Mouse (Mus musculus) CH12.LX (cell line): ENCODE results near the gene Fpgs. TPM values are rescaled to one million over a fixed set of nuclear protein-coding genes. Genes with fewer than 3 reads are reported as not detected.

ENCODE experiments used
- DNase-seq: peaks from one replicate; pipeline ENCODE4 v3.0.0-alpha.2; 2013; ENCODE audit errors: extremely low read depth
- H3K27ac ChIP-seq: 2 replicates; pipeline ENCODE4 v1.5.1; 2012; ENCODE audit warnings: low read depth, mild to moderate bottlenecking, control low read depth, moderate library complexity; ENCODE audit not compliant: insufficient read depth
- H3K27me3 ChIP-seq: replicated peaks from 2 replicates; pipeline ENCODE3; 2012; ENCODE audit warnings: inconsistent platforms
- H3K36me3 ChIP-seq, 2 experiments: replicated peaks in 1 of 2; 2 replicates each; pipeline versions ENCODE3 to v1.6.1; 2012; ENCODE audit warnings: inconsistent platforms in 1 of 2, low read length in 1 of 2, mild to moderate bottlenecking in 1 of 2, mixed read lengths in 1 of 2, moderate library complexity in 1 of 2; ENCODE audit not compliant: control insufficient read depth in 1 of 2, insufficient read depth in 1 of 2
- H3K4me1 ChIP-seq, 2 experiments: 2 replicates each; pipeline ENCODE4 v1.6.1; 2012; ENCODE audit warnings: inconsistent platforms in 1 of 2, moderate library complexity in 1 of 2; ENCODE audit not compliant: insufficient read depth in 2 of 2, control insufficient read depth in 1 of 2
- H3K4me2 ChIP-seq: 2 replicates; pipeline ENCODE4 v1.6.1; 2012; ENCODE audit warnings: low read depth, mild to moderate bottlenecking, control low read depth; ENCODE audit not compliant: poor library complexity, insufficient read depth, severe bottlenecking
- H3K4me3 ChIP-seq, 3 experiments: fragments of 150-350 bp in 1 of 3; sonication (generic) in 1 of 3; replicated peaks in 1 of 3; 2 replicates each; pipeline versions ENCODE3 to v1.5.1; 2011 to 2012; ENCODE audit warnings: low read depth in 2 of 3, low read length in 2 of 3, mild to moderate bottlenecking in 2 of 3, moderate library complexity in 2 of 3, control low read depth in 1 of 3, improper control_type of control experiment in 1 of 3, inconsistent platforms in 1 of 3, mixed read lengths in 1 of 3; ENCODE audit not compliant: poor library complexity in 1 of 3
- H3K79me2 ChIP-seq: replicated peaks from 2 replicates; pipeline ENCODE4 v1.6.1; 2012; ENCODE audit warnings: mild to moderate bottlenecking, moderate library complexity; ENCODE audit not compliant: control insufficient read depth, poor library complexity, insufficient read depth, severe bottlenecking; ENCODE audit errors: extremely low read depth
- H3K9ac ChIP-seq: 2 replicates; pipeline ENCODE4 v1.6.1; 2012; ENCODE audit warnings: low read depth, mild to moderate bottlenecking, control low read depth, moderate library complexity; ENCODE audit not compliant: insufficient read depth
- H3K9me3 ChIP-seq: replicated peaks from 2 replicates; pipeline ENCODE3; 2012; ENCODE audit warnings: low read length, inconsistent platforms, mixed read lengths
- BHLHE40 ChIP-seq: IDR thresholded peaks from 2 replicates; pipeline ENCODE4 v1.6.1; 2011; ENCODE audit warnings: mild to moderate bottlenecking, low read depth, low read length, improper control_type of control experiment
- E2F4 ChIP-seq: IDR thresholded peaks from 2 replicates; pipeline ENCODE4 v1.6.1; 2011; ENCODE audit warnings: low read depth, low read length, improper control_type of control experiment; ENCODE audit not compliant: insufficient replicate concordance
- GABPA ChIP-seq: IDR thresholded peaks from 2 replicates; pipeline ENCODE4 v1.6.1; 2012; ENCODE audit warnings: low read depth, low read length, improper control_type of control experiment, inconsistent platforms; ENCODE audit not compliant: insufficient replicate concordance
- HCFC1 ChIP-seq: IDR thresholded peaks from 2 replicates; pipeline ENCODE4 v1.6.1; 2012; ENCODE audit warnings: low read depth, mild to moderate bottlenecking, inconsistent platforms, low read length, improper control_type of control experiment
- JUN ChIP-seq: IDR thresholded peaks from 2 replicates; pipeline ENCODE4 v1.6.1; 2011; ENCODE audit warnings: low read depth, mild to moderate bottlenecking, low read length, improper control_type of control experiment, moderate library complexity; ENCODE audit not compliant: insufficient read depth
- KAT2A ChIP-seq: IDR thresholded peaks from 2 replicates; pipeline ENCODE4 v1.6.1; 2012; ENCODE audit warnings: low read length, improper control_type of control experiment, inconsistent platforms; ENCODE audit not compliant: insufficient replicate concordance
- MAFK ChIP-seq: IDR thresholded peaks from 2 replicates; pipeline ENCODE4 v1.6.1; 2011; ENCODE audit warnings: low read length, improper control_type of control experiment; ENCODE audit not compliant: insufficient replicate concordance
- MAX ChIP-seq: IDR thresholded peaks from 2 replicates; pipeline ENCODE4 v1.6.1; 2011; ENCODE audit warnings: low read length, improper control_type of control experiment
- MYC ChIP-seq: IDR thresholded peaks from 2 replicates; pipeline ENCODE4 v1.6.1; 2011; ENCODE audit warnings: low read depth, mild to moderate bottlenecking, improper control_type of control experiment, low read length
- NRF1 ChIP-seq: IDR thresholded peaks from 2 replicates; pipeline ENCODE4 v1.6.1; 2014; ENCODE audit warnings: low read depth, mild to moderate bottlenecking, inconsistent platforms, low read length, improper control_type of control experiment, moderate library complexity
- PAX5 ChIP-seq: IDR thresholded peaks from 2 replicates; pipeline ENCODE4 v1.6.1; 2012; ENCODE audit warnings: low read length, inconsistent platforms, mixed read lengths
- POLR2AphosphoS2 ChIP-seq: IDR thresholded peaks from 2 replicates; pipeline ENCODE4 v1.6.1; 2011; ENCODE audit warnings: low read depth, low read length, improper control_type of control experiment
- RAD21 ChIP-seq: IDR thresholded peaks from 2 replicates; pipeline ENCODE4 v1.6.1; 2011; ENCODE audit warnings: low read depth, mild to moderate bottlenecking, low read length, improper control_type of control experiment, moderate library complexity
- SIN3A ChIP-seq: IDR thresholded peaks from 2 replicates; pipeline ENCODE4 v1.6.1; 2012; ENCODE audit warnings: low read length, improper control_type of control experiment, inconsistent platforms
- TCF12 ChIP-seq: IDR thresholded peaks from 2 replicates; pipeline ENCODE4 v1.6.1; 2014; ENCODE audit warnings: low read depth, mild to moderate bottlenecking, inconsistent platforms, low read length, improper control_type of control experiment
- USF1 ChIP-seq: IDR thresholded peaks from 2 replicates; pipeline ENCODE4 v1.6.1; 2014; ENCODE audit warnings: low read depth, mild to moderate bottlenecking, inconsistent platforms, low read length, improper control_type of control experiment
- USF2 ChIP-seq: conservative IDR thresholded peaks from 2 replicates; pipeline ENCODE4 v1.6.1; 2011; ENCODE audit warnings: low read depth, low read length, improper control_type of control experiment
- ZC3H11A ChIP-seq: IDR thresholded peaks from 2 replicates; pipeline ENCODE4 v1.6.1; 2012; ENCODE audit warnings: low read depth, mild to moderate bottlenecking, inconsistent platforms, low read length, improper control_type of control experiment
- ZKSCAN1 ChIP-seq: IDR thresholded peaks from 2 replicates; pipeline ENCODE4 v1.6.1; 2012; ENCODE audit warnings: low read depth, inconsistent platforms, low read length, improper control_type of control experiment, borderline replicate concordance
- ZMIZ1 ChIP-seq: IDR thresholded peaks from 2 replicates; pipeline ENCODE4 v1.6.1; 2012; ENCODE audit warnings: low read depth, mild to moderate bottlenecking, inconsistent platforms, low read length, improper control_type of control experiment
- dilution Hi-C: fragments of 300-500 bp; cut with MboI; formaldehyde crosslinking; loops from 2 replicates; pipeline ENCODE4 v1.14.3; 2020; ENCODE audit warnings: low sequenced_read_pairs; ENCODE audit not compliant: extremely low pct_unique_long_range_greater_than_20kb, extremely low pct_ligation_motif_present
- in situ Hi-C: fragments of 300-500 bp; cut with MboI; formaldehyde crosslinking; loops from 3 replicates; pipeline ENCODE4 v1.14.3; 2019; ENCODE audit warnings: low sequenced_read_pairs, low pct_ligation_motif_present, low pct_unique_long_range_greater_than_20kb, mixed read lengths
- polyA plus RNA-seq: library from polyadenylated mRNA; unstranded; fragments of >175 nt; gene quantifications from 2 replicates; pipeline ENCODE4 v1.2.1, GENCODE M21; 2012; ENCODE audit warnings: low read depth; ENCODE audit not compliant: insufficient read length
- total RNA-seq, 2 experiments: library from RNA; depleted of rRNA; stranded (reverse); fragments of 300-350 nt in 1 of 2; fragments of >200 nt in 1 of 2; gene quantifications; 2 replicates each; pipeline ENCODE4 v1.2.3; 2012 to 2014

Gene Fpgs
- total and polyA plus RNA-seq, 3 experiments, result 31.8 to 59.2 (median 41.8) TPM

GRCm38 (mm10) chr2:32673176-32673917, 30.6 kb downstream of the Fpgs start:
- Histone ChIP-seq H3K4me1 (peaks cover 11% of the 10 kb centered on the region in 2 experiments), H3K79me2 (no peaks in the 10 kb centered on the region), H3K4me2 (no peak overlapping the region), H3K9me3 (peaks cover 5% of the 10 kb centered on the region), H3K36me3 (peaks cover 0 to 5% of the 10 kb centered on the region in 2 experiments), H3K4me3 (no peak overlapping the region), H3K27me3 (no peaks in the 10 kb centered on the region), H3K9ac (no peak overlapping the region), H3K27ac (no peak overlapping the region)
- no peak for TF ChIP-seq SIN3A
- TF ChIP-seq USF1, result no peak
- TF ChIP-seq KAT2A, result no peak
- TF ChIP-seq MYC, result no peak
- TF ChIP-seq PAX5, result no peak
- TF ChIP-seq MAX, result no peak
- TF ChIP-seq RAD21, result no peak
- TF ChIP-seq BHLHE40, result no peak
- no peak for TF ChIP-seq NRF1
- no peak for TF ChIP-seq GABPA
- no peak for TF ChIP-seq POLR2AphosphoS2
- TF ChIP-seq E2F4, result no peak
- no peak for TF ChIP-seq ZMIZ1
- no peak; the same call in 1 of the 2 replicates for TF ChIP-seq TCF12
- TF ChIP-seq ZKSCAN1, result no peak
- TF ChIP-seq HCFC1, result no peak
- TF ChIP-seq JUN, result no peak
- TF ChIP-seq USF2, result no peak
- TF ChIP-seq ZC3H11A, result no peak
- TF ChIP-seq MAFK, result no peak
- in situ Hi-C loops (loop anchor here (5.0 kb wide), 1 partner anchor 41 kb away; no protein-coding TSS in a partner anchor), dilution Hi-C loops (no loop called here)
- peak; percentile 10 for DNase-seq
